Mouse (Mus musculus) lung, embryonic 14.5 days (tissue): ENCODE measurements around the gene Prex1. TPM values are rescaled to one million over a fixed set of nuclear protein-coding genes. Genes with fewer than 3 reads are reported as not detected.

Experiments used
- ATAC-seq: fragments of 200-750 bp; cut with Nextera tagmentation; 2 replicates; pipeline ENCODE4 v1.8.0; 2017; ENCODE audit warnings: mild to moderate bottlenecking, moderate TSS enrichment, moderate library complexity; ENCODE audit not compliant: insufficient read depth
- DNase-seq: peaks from one replicate; pipeline ENCODE4 v3.0.0-alpha.2; 2015
- H3K27ac ChIP-seq: fragments of 300-500 bp; sonication (generic); 2 replicates; pipeline ENCODE4 v1.5.1; 2014; ENCODE audit warnings: low read depth, mild to moderate bottlenecking, moderate library complexity
- H3K27me3 ChIP-seq: fragments of 300-500 bp; sonication (generic); 2 replicates; pipeline ENCODE4 v1.6.1; 2014; ENCODE audit warnings: low read length, control low read depth; ENCODE audit not compliant: insufficient read depth
- H3K36me3 ChIP-seq: fragments of 300-500 bp; sonication (generic); 2 replicates; pipeline ENCODE4 v1.6.1; 2014; ENCODE audit warnings: control low read depth; ENCODE audit not compliant: insufficient read depth
- H3K4me1 ChIP-seq: fragments of 300-500 bp; sonication (generic); 2 replicates; pipeline ENCODE4 v1.6.1; 2014; ENCODE audit warnings: antibody characterized with exemption, control low read depth; ENCODE audit not compliant: insufficient read depth
- H3K4me2 ChIP-seq: fragments of 300-500 bp; sonication (generic); 2 replicates; pipeline ENCODE4 v1.6.1; 2014; ENCODE audit warnings: mild to moderate bottlenecking
- H3K4me3 ChIP-seq: fragments of 300-500 bp; sonication (generic); 2 replicates; pipeline ENCODE4 v1.5.1; 2014; ENCODE audit warnings: low read depth, low read length
- H3K9ac ChIP-seq: fragments of 300-500 bp; sonication (generic); 2 replicates; pipeline ENCODE4 v1.6.1; 2014
- H3K9me3 ChIP-seq: fragments of 300-500 bp; sonication (generic); 2 replicates; pipeline ENCODE4 v1.6.1; 2016; ENCODE audit warnings: low read depth, low read length, control low read depth
- CTCF ChIP-seq: IDR thresholded peaks from 2 replicates; pipeline ENCODE4 v1.5.1; 2016; ENCODE audit warnings: antibody characterized with exemption, low read depth
- WGBS: fragments of 180-500 bp; shearing (Covaris S2); extraction: QIAGEN DNeasy Blood & Tissue Kit; methylation state at CpG from one replicate; pipeline ENCODE4 v1.1.7; 2014; 5-methylcytosine and 5-hydroxymethylcytosine counted together
- polyA plus RNA-seq: library from polyadenylated mRNA; unstranded; fragments of >200 nt; fragmentation: Nextera tagmentation; extraction: Ambion mirVana; gene quantifications from 2 replicates; pipeline ENCODE4 v1.2.1, GENCODE M21; 2014

Prex1 gene
- polyA plus RNA-seq, 1 experiment from 2014 or later: 12.9 TPM

DNA sequence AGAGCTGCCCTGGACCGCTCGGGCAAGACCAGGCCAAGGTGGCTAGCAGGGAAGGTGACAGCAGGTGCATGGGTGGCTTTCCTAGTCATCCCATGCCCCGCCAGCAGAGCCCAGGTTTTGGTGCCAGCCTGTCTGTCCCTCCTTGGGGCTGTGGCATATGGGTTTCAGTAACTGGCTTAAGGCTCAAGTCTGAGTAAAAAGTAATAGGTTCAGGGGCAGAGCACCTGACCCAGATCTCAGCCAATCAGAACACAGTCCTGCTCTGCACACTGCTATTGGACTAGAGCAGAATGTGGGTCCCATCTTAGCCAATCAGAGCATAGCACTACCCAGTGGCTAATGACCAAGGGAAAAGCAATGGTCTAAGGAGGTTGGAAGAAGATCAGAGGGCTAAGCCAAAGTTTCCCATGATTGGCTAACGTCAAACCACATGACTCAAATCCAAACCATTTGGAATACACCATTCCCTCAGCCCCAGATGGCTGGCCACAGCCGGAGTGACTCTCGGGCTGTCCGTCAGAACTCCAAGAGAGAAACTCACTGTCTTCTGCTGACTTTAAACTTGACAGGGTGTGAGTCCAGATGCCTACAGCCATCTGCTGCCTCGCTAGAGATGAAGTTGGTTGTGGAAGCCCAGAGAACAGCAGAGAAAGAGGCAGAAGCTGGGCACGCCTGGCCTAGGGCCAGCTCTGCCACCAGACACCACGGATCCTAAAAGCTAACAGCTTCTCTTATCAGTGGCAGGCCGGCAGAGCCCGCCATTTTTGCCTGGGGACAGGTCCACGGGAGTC lies 80.9 kb downstream of the Prex1 start:
- Histone ChIP-seq H3K27ac (no peak overlapping the region), H3K4me2 (no peak overlapping the region), H3K4me1 (no peaks in the 10 kb centered on the region), H3K27me3 (no peaks in the 10 kb centered on the region), H3K4me3 (no peak overlapping the region), H3K36me3 (no peaks in the 10 kb centered on the region), H3K9me3 (no peaks in the 10 kb centered on the region), H3K9ac (no peak overlapping the region)
- ATAC-seq (peak; percentile 44; the same call in 1 of the 2 replicates), DNase-seq (peak; percentile 26)
- no peak for TF ChIP-seq CTCF
- WGBS: 74% methylated on average over 13 of the region's 13 CpGs

DNA sequence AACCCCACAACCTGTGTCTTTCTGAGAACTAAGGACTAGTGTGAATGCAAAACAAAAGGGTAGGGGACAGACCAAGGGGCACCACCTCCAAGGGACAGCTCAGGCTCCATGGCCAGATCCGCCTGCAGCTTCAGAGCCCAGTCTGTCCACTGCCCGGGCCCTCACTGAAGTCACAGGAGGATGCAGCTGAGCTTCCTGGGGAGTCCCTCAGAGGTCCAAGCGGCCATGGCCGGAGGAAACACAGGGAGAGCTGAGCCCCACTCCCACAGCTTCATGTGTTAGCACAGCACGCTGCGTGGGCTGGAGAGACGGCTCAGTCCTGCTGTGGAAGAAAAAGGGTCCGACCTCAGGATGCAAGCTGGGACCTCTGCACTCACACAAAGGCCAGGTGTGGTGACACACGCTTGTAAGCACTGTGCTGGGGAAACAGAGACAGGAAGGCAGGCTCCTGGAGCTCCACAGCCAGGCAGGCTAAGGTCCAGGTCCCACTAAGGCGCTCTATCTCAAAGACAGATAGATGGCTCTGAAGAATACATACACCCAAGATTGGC lies 81.9 kb downstream of the Prex1 start:
- Histone ChIP-seq H3K36me3 (no peaks in the 10 kb centered on the region), H3K9ac (no peak overlapping the region), H3K9me3 (no peaks in the 10 kb centered on the region), H3K27me3 (no peaks in the 10 kb centered on the region), H3K4me1 (no peaks in the 10 kb centered on the region), H3K4me2 (no peak overlapping the region), H3K4me3 (no peak overlapping the region), H3K27ac (no peak overlapping the region)
- ATAC-seq (no peak), DNase-seq (no peak)
- no peak for TF ChIP-seq CTCF
- WGBS: 77% methylated on average over 10 of the region's 10 CpGs

DNA sequence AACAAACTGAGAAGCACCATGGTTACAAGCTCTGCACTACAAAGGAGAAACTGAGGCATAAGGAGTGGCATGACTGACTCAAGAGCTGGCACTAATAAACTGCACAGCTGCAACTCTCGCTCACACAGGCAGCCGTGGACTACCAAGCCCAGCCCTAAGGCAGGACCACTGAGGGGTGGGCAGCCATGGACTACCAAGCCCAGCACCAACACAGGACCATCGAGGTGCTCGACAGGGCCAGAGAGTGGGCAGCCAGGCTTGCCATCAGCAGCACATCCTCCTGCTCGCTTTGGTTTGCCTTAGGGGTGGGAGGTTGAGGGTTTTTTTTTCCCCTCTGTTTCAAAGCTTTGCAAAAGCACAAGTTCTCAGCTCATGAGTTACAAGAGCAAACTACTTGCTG lies 82.4 kb downstream of the Prex1 start:
- TF ChIP-seq CTCF: no peak
- no peaks in the 10 kb centered on the region for H3K9me3 ChIP-seq
- H3K27me3 ChIP-seq: no peaks in the 10 kb centered on the region
- H3K4me1 ChIP-seq: no peaks in the 10 kb centered on the region
- no peak overlapping the region for H3K27ac ChIP-seq
- H3K9ac ChIP-seq: no peak overlapping the region
- H3K36me3 ChIP-seq: no peaks in the 10 kb centered on the region
- 86% methylated on average over 5 of the region's 5 CpGs for WGBS
- DNase-seq (no peak), ATAC-seq (no peak)
- no peak overlapping the region for H3K4me2 ChIP-seq
- no peak overlapping the region for H3K4me3 ChIP-seq

DNA sequence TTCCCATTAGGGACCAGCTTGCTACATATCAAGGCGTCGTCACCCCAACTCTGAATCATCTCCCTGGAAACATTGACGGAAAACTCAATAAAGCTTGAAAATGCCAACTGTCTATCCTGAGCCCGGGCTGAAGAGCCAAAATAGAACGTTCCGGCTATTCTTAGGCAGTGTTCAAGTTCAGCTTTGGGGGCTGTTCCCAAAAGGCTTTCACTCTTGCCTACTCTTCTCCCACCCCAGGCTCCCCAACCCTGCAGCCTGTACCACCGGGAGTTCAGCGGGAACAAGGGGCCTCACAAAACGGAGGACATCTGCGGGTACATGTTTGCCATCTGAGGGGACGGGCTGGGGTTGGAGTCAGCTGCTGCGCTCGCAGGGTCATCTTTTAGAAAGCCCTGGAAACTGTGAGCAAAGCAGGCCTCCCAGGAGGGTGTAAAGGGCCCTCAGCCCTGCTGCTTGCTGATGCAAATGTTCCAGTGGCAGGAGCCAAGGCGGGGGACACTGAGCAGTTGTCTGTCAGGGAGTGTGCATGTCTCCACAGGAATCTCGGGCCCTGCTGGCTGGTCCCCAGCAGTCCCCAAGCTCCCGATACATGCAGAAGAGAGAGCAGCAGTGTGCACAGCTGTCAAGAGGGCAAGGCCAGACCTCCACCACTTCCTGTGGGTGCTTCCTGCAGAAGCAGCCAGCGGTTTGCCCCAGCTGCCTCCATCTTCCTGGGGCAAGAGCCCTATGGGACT lies 83.5 kb downstream of the Prex1 start:
- TF ChIP-seq CTCF: no peak
- 80% methylated on average over 17 of the region's 17 CpGs for WGBS
- Histone ChIP-seq H3K4me3 (no peak overlapping the region), H3K27ac (no peak overlapping the region), H3K9ac (no peak overlapping the region), H3K9me3 (no peaks in the 10 kb centered on the region), H3K4me1 (no peaks in the 10 kb centered on the region), H3K36me3 (no peaks in the 10 kb centered on the region), H3K4me2 (no peak overlapping the region), H3K27me3 (no peaks in the 10 kb centered on the region)
- no peak for ATAC-seq
- DNase-seq: no peak

DNA sequence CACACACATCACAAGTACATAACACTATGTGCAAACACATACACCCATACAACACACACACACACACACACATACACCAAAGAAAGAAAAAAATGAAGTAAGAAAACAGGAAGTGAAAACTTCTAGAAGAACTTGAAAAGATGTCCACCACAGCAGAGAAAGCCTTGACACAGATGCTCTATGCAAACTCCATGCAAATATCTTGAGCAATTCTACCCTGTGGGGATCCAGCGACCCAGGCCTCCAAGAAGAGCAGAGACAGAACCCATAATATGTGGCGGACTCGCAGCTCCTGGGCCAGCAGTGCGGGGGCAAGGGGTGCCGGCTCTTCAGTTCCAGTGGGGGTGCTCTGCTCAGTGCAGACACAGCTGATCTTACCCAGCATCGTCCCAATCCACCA lies 86.1 kb downstream of the Prex1 start:
- Histone ChIP-seq H3K4me3 (no peak overlapping the region), H3K27me3 (no peaks in the 10 kb centered on the region), H3K27ac (no peak overlapping the region), H3K9ac (no peak overlapping the region), H3K9me3 (no peaks in the 10 kb centered on the region), H3K4me2 (no peak overlapping the region), H3K36me3 (no peaks in the 10 kb centered on the region), H3K4me1 (peaks cover 11% of the 10 kb centered on the region)
- DNase-seq (no peak), ATAC-seq (no peak)
- TF ChIP-seq CTCF: no peak
- 94% methylated on average over 6 of the region's 6 CpGs for WGBS

DNA sequence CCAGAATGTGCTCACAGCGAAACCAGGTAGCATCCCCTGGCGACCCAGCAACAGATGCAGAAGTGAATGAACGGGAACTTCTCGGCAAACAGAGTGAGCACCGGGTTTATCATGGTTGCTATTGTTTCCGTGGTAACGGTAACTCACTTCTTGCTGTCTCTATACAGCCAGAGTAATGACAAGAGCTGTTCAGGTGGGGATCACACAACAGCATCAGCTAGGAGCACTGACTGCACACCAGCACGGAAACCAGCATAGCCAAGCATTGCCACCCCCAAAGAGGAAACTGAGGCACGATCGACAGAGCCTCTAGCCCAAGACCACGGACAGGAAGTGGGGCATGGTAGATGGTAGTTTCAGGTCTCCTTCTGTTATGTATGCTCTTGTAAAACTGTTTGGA lies 88.4 kb downstream of the Prex1 start:
- no peak for TF ChIP-seq CTCF
- Histone ChIP-seq H3K9me3 (no peaks in the 10 kb centered on the region), H3K36me3 (no peaks in the 10 kb centered on the region), H3K4me1 (peaks cover 12% of the 10 kb centered on the region), H3K27ac (no peak overlapping the region), H3K4me2 (no peak overlapping the region), H3K9ac (no peak overlapping the region), H3K27me3 (no peaks in the 10 kb centered on the region), H3K4me3 (no peak overlapping the region)
- 71% methylated on average over 11 of the region's 11 CpGs for WGBS
- ATAC-seq (no peak), DNase-seq (no peak)

DNA sequence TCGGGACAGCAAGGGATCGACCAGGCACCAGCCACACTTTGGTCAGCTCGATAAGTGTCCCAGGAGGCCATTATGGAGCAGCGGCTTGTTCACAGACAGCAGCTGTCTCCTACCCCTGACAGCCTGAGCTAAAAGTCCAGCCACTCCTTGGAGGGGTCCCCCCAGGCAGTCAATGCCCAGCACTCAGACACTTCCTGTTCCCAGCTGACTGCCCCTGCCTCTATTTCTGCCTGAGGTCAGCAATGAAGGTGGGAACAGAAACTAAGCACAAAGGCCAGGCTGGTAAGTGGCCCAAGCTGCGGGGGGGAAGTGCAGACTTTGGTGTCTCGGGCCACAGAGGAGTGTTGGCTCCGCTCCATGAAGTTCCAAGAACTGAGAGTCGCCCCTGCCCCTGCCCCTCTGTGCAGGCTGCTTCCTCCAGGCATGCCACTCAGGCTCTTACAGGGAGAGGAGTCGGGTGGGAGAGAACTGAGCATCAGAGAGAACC lies 90.5 kb downstream of the Prex1 start:
- Histone ChIP-seq H3K4me2 (0 out of 2 replicates have a peak overlapping the region, but pooled peaks have one; percentile 10), H3K9me3 (no peaks in the 10 kb centered on the region), H3K9ac (no peak overlapping the region), H3K4me1 (peaks cover 15% of the 10 kb centered on the region), H3K36me3 (no peaks in the 10 kb centered on the region), H3K27me3 (no peaks in the 10 kb centered on the region), H3K4me3 (no peak overlapping the region), H3K27ac (peak overlapping the region; percentile 58; the same call in 1 of the 2 replicates)
- 24% methylated on average over 9 of the region's 9 CpGs for WGBS
- no peak for TF ChIP-seq CTCF
- DNase-seq (peak; percentile 75), ATAC-seq (peak; percentile 45; the same call in 1 of the 2 replicates)
